Mouse (Mus musculus) heart, adult 2 months (tissue): Measurements from ENCODE around the gene Prdm16.

ENCODE experiments used
- CTCF ChIP-seq: fragments of 200-600 bp; IDR thresholded peaks from 2 replicates; pipeline ENCODE4 v1.8.1; 2022; ENCODE audit warnings: antibody characterized with exemption, mild to moderate bottlenecking, moderate library complexity
- EP300 ChIP-seq: fragments of 200-500 bp; IDR thresholded peaks from 2 replicates; pipeline ENCODE4 v1.6.1; 2011; ENCODE audit warnings: low read depth, low read length, control low read depth; ENCODE audit not compliant: insufficient read depth
- POLR2A ChIP-seq: fragments of 200-500 bp; IDR thresholded peaks from 2 replicates; pipeline ENCODE4 v1.6.1; 2011; ENCODE audit warnings: mild to moderate bottlenecking, low read depth, low read length, control low read depth; ENCODE audit not compliant: insufficient read depth

GRCm38 (mm10) chr4:154581261-154581886 is 55.3 kb downstream of the Prdm16 start:
- no peak for TF ChIP-seq CTCF
- TF ChIP-seq EP300 = no peak
- no peak for TF ChIP-seq POLR2A
